Mouse (Mus musculus) cerebellum, postnatal 10 days (tissue): ENCODE data around the gene Ttll11.
A peak's percentile ranks its signal among the peaks of the same experiment; 100 is the strongest.

Source experiments
- DNase-seq, 2 experiments: peaks; one replicate each; pipeline ENCODE4 v3.0.0; 2021; ENCODE audit warnings: mixed read lengths in 2 of 2

The Ttll11 gene

DNA sequence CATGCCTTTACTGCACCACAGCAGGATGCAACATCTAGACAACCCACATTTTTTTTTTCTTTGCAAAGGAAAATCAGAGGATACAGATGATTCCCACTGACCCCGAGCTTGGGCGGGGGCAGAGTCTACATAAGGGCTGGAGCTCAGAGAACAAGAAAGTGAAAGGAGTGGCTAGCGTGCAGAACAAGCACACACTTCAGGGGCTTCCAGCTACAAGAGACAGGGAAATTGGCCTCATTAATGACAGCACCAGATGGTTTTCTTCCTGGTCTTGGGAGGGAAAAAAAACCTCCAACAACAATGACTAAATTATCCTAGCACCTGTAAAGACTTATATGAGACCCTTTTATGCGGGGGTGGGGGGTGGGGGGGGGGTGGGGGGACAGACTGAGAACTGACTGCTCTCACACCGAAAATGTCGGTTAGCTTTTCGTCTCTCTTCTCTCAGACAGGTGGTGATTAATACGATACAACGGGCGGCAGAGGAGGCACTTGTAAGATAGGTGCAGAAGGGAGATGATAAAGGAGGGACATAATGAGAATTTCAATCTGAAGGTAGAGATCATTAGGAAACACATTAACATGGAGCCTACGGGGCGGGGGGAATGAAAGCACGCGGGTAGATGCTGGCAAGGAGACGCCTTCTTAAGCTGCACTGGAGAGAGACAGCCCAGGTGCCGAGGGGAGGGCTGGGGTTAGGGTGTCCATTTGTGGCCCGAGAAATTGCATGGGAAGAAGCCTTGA is 128.1 kb downstream of the Ttll11 start:
- no peak for DNase-seq

DNA sequence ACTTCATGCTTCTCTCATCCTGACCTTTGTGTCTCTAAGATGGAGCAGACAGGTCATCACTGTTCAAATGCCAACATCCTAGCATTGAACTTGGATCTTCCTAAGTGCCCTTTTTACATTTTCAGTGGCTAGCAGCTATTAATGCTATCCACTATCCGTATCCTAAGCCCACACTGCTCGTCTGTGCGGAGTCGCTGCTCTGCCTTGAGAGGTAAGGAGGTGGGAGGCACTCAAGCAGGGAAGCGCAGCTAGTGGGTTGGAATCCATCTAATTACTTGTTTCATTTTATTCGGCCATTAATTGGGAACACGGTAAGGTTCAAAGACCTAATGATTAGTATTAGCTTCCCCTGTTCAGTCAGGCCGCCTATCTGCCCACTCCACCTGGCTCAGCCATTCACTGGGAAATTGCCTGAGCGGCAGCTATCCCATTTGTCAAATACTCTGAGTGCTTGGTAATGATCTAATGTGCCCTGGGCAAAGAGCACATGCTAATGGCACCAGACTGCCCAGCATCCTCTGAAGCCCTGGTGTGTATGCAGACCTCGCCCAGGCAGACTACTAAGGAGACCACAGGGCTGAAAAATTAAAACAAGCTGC is 130.0 kb downstream of the Ttll11 start:
- DNase-seq = no peak

DNA sequence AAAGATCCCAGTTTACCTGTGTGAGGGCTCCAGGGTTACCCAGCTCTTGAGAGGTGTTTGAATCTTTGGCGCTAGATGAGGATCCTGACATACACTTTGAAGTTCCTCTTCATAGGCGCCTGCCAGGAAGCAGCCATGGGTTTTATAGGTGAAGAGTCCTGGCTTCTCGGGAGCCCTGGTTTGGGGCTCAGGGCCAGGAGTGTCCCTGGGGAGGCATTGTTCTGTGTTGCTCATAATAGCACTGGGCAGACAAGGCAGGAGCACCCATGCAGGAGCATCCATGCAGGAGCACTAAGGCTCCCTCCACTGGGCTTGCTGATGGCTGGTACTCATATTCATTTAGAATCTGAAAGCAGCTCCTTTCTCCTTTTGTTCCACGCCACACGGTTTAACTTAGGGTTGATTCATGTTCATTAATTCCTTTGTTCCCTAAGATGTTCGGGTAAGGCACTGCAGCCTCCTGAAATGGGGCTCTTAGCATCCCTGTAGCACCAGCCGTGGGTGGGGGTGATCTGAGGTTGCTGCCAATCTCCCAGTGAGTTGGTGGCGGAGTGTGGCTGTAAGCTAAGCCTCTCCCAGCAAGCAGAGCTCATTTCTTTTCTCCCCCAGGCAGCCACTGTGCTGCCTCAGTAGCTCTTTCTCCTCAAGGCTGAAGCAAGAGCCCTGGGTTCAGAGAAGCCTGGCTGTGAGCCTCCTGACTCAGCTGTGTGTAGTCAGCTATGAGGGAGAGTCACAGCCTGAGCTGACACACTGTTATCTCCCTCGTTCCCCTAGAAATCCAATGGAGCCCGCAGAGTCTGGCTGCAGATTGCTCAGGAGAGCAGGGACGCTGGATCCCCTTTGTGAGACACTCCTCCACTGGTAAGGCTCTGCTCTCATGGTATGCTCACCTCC is 133.9 kb downstream of the Ttll11 start:
- DNase-seq = peak; percentile 36 to 41

DNA sequence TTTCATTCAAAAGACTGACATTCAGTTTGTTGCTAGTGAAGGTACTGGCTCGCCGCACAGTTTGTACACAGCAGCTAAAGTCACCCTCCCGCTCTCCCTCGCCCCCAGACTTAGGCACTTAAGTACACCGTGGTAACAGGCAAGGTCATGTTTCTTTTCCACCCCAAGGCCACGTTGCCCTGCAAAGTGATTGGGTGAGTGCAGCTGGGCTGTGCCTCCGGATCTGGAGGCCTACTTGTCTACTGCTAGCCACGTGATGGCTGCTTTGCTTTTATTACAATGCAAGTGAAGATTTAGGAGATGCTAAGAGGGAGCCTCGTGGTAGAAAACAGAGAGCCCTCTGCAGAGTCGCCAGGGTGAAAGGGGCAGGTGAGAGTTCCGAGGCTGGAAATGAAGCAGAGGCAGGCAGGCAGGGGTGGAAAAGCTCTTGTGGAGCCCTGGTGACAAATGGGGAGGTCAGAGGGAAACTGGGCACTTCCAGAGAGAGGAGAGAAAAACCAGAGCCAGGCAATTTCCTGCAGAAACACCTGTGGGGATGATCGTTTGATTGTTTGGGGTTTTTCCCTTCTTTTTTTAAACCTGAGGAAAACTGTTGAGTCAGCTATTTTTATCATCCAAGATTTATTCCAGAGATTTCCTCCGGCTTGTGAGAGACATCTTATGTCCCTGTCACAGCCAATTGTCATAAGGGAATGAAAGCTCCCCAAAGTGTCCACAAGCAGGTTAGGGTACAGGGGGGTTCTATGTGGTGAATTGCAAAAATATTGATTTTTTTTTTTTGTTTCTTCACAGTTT is 135.6 kb downstream of the Ttll11 start:
- no peak for DNase-seq

DNA sequence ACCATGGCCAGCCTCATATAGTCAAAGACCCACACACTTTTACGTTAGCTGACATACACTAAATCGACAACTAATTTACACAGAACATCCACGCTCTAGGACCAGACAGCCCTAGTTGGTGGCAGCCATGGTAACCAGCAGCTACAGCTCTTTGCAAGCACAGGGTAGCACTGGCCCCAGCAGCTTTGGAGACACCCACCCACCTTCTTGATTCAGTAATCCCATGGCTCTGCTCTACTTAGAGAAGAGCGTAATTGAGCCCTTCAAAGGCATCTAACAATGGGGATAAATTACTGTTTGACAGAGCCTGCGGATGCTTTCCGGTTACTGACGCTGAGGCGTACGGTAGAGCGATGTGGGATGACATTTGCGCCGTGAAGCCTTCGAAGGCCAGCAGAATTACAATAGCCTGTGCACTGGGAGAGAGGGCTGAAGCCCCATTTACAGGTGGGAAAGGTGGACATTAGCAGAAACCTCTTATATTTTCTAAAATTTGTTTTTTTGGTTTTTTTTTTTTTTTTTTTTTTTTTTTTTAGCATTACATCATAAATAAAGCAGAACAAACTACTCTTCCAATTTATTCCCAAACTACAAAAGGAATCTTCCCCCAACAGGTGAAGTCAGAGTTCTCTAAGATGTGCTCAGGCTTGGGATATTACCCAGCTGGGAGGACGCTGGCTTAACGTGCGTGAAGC is 136.8 kb downstream of the Ttll11 start:
- no peak for DNase-seq

DNA sequence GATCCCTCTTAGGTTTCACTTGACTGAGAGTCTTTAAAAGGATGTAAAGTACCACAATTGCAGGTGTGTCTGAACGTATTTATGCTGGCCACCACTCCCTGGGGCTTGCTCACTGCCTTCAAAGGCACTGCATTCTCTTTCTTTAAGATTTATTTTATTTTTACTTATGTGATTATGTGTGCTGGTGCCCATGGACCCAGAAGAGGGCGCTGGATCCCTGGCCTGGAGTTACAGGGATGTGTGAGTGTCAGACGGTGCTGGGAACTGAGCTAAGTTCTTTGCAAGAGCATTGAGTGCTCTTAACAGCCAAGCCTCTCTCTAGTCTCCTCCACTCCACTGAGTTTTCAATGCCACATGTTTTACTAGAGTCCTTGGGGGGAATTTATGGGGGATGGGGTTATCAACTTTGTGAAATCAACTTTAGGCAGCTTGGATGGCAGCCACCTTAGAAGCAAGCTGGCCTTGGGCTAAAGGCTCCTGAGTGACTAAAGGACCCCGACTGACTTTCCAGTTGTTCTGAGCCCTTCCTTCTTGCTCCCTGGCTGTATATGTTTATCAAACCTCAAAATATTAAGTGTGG is 137.8 kb downstream of the Ttll11 start:
- no peak for DNase-seq

DNA sequence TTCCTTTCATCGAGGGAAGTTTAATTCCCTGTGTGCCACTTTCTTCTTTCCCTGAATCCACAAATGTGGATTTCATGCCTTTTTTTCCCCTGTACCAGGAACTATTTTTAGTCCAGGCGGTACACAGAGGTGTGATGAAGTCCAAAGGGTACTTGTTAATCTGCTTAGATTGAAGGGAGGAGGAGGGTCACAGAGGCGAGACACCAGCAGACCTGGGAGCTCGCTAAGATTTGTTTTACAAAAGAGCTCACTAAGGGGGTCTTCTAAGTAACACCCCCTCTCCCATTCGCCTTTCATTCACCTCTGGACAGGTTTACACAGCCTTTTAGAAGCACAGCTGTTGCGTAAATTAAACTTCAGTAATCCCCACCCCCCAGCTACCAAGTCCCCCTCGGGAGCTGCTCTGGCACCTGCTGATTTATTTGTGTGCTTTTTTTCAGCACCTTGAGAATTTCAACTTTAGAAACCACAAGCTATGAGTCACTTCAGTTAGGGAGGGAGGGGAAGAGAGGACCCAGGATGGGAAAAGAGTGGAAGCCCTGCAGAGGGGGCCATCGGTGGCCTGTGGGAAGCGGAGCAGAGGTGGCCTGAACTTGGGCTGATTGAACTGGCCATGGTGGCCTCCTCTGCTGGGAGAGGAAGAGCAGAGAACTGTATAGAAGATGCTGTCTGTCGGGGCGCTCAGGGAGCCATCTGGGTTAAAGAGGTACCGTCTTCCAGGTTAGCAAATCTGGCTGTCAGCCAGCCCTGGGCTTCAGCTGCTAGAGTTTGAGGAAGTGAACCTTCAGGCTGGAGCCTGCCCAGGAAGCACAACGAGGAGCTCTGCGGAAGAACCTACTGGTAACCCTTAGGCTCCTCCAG is 138.5 kb downstream of the Ttll11 start:
- DNase-seq = peak; percentile 58 to 64

DNA sequence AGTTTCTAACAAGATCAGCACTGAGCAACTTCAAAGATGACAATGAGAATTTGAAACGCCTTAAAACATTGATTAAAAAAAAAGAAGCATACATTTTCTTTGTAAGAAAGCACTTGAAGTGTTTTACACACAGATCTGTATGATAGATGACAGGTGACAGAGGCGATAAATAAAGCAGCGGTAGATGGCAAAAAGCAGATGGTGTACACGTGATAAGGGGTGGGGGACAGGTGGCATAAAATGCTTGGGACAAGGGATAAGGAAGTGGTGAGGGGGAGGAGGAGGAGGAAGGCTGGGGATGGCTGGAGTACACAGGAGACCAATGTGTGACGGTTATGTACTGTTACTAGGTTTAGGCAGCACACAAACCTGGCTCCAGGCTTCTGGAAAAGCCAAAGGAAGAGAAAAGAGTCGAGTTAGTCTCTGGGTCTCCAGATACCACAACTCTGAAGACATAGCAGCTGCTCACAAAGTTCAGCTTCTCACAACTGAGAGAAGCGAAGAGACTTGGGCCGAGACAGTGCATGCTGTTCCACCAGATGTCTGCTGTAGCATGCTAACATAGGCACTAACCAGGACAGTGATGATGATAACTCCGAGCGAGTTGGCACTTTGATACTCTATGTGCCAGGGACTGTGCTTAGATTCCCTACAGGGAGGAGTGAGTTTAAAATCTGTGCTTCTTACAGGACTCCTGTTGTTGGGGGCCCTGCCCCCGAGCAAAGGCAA is 140.8 kb downstream of the Ttll11 start:
- DNase-seq = no peak

DNA sequence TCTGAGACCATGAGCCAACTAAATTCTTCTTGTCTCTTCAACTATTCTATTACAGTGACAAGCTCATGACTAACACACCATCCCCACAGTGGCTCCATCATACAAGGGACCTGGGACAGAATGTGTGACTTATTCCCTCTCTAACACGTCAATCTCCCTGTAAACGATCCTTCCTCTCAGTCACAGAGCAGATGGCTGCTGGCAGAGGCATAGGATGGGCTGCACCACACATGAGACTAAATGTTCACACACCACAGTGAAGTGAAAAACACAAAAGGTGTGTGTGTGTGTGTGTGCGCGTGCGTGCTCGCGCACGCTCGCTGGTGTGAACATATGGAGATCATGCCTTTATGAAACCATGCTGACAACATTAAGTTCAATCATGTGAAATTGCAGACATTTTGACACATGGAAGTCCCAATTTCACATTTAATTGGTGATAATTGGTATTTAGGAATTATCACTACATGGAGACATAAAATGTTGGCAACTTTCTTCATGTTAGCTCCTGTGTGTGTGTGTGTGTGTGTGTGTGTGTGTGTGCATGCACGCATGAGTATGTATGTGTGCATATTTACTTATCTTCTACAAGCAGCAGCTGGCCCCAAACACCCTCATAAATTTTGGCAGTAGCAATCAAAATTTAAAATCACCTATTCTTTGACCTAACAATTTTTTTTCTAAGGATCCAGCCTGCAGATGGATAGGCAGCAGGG is 145.4 kb downstream of the Ttll11 start:
- DNase-seq = no peak

DNA sequence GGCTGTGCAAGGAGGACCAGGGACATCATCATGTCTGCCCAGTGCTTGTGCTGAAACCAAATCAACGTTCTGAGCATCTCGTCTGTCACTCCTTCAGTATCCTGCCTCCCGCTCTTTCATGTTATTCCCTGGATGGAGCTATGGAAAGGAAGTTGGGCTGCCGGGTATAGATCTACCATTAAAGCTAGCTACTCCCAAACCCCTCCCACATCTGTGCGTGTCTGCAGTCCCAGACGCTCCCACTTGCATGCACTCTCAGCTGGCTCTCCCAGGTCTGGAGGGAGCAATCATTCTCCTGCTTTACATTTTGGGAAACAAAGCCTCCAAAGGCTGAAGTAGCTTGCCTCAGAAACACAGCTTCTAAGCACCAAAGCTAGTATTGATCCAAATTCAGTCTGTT is 146.2 kb downstream of the Ttll11 start:
- DNase-seq = no peak

DNA sequence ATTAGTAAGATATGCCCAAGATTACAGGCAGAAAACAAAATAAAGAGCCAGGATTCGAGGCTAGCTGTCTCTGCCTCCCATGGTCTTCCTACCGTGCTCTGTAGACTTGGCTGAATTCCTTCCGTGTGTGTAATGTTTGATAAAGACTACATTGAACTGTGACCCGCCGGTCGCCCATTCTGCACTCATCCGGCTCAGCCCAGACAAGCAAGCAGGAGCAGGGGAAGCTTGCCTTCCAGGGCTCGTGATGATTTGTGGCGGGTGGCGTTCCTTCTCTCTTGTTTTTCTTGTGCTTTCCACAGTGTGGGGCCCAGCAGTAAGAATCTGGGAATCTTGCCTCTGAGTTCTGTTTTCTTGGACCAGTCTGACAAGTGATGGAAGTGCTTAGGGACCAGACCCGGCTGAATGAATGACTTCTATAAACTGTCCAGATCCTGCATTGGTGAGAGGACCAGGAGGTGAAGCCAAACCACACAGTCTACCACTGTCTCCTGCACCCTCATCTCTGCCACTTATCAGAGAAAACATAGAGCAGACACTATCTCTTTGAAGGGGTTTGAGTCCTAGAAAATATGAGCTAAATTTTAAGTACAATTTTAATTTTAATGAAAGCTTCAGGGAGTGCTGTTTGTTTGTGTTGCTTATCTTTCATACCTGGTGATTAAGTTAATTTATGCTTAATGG is 146.8 kb downstream of the Ttll11 start:
- DNase-seq = no peak

DNA sequence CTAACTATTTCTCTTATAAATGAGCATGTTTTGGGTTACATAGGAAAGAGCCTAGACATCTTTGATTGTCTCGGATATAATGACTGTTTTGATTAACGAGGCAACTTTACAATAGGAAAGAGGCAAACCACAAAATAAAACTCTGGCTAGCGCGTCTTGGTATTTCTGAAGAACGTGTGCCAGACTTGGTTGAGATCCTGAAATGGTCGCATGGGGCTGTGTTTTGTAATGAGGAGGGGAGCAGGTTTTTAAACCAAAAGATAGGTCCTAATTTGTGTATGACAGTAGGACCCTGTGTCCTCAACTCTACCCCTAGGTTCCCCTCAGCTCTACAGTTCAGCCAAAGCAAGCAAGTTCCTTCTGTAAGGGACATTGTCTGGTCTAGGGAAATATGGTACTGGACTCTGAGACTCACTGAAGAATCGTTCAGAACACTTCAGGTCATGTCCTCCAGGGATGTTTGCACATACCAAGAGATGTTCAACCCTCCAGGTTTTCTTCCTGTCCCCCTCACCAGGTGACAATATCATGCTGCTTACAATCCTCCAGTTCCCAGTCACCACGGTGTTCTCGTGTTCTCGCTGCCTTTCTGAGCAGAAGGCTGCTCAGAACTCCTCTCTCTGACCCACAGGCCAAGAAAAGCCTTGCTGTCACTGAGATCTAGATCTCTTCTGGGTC is 147.7 kb downstream of the Ttll11 start:
- no peak for DNase-seq

DNA sequence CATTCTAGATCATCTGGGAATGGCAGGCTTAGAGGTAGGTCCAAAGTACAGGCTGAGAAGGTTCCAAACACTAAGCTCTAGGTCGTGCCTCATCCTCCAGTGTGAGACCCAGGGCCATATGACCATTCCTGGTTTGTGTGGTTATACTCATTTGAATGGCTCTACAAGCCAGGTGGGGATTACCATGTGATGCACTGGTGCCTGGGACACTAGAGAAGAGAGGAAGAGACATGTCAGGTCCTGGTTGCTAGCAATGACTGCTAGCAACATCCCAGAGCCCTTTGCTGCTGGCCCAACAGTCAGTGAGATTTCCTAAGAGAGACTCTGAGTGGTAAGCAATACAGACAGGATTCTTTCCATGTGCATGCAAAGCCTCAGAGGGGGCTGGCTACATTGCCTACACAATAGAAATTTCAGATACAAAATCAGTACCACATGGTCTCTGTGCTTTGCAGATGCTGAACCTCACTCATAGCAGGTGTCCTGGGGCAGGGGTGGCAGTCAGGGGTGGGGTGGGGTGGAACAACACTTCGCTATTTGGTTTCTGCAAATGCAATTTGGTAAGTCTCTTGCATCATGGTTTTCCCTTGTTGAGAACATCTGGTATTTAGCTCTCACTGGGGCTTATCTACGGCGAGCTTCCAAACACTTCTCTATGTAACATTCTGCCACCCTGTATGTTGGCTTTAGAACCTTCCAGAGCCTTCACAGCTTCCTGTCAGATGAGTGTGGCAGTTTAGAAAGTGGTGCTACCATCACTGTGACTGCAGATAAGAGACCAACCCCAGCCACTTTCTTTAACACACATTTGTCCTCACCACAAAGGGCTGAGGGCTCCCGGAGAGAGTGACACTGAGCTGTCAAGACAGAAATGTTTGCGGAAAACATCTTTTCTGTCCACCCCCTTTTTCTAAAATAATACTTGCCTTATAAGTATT is 148.5 kb downstream of the Ttll11 start:
- DNase-seq = no peak

DNA sequence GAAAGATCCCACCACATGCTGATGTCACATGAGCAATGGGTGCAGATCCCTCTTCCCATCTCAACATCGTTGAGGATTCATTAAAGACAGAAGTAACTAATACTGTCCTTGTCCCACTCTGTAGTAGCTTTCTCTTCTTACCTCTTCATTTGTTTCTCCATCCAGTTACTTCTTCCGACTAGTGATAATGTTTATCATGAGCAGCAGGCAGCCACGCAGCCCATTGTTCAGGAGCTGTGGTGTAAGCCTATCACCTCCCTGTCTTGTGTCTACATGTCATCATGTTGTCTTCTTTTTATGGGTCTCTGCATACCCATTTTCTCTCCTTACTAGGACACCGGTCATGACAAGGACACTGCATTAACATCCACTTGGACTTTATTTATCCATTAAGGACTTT is 150.6 kb downstream of the Ttll11 start:
- DNase-seq = no peak

DNA sequence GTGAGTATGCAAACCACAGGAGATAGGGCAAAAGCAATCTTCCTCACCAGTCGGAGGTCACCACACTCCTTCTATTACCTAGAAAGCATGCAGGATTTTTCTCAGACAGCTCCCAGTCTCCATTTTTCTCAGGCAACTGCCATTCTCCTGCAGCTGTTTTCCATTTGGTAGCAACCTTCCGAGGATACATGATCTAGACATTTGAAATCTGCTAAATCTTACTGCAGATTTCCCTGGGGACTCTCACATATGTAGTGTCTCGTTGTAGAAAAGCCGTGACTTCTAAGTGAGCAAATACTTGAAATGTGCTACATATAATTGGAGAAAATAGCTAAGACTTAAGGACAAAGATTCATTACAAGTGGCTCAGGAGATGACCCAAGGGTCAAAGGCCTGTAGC is 151.8 kb downstream of the Ttll11 start:
- no peak for DNase-seq

DNA sequence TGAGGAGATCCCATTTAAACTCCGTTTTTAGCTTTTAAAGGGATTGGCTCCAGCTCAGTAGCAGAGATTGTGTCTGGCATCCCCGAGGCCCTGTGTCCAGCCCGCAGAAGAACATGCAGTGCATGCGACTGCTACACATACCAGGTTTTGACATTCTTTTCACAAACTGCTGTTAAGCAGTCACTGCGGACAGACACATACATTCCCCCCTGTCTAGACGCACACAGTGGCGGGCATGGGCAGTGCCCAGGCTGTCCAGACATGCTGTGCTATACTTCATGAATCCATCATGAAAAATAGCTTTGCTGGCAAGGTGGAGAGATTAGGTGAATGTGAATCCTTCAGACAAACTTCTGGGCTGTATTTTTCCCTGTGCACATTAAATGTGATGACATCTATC is 154.6 kb downstream of the Ttll11 start:
- no peak for DNase-seq

DNA sequence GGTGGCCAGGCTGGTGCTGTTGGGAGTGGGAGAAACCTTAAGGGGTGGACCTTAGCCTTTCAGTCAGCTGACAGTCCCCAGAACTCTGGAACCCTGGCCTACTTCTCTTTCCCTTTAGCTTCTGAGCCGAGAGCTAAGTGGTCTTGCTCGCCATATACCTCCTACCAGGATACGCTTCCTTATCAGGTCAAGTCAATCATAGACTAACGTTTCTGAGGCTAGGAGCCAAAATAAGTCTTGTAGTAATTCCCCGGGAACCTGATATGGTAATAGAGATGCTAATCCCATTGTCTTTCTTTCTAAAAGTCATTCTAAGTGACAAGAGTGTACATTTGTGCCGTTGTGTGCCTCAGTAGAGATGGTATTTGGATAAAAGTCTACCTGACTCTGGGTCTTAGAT is 156.1 kb downstream of the Ttll11 start:
- no peak for DNase-seq
